Mouse (Mus musculus) hindbrain, postnatal 0 days (tissue): Measurements from ENCODE around the gene Tmem161a. TPM values are rescaled to one million over a fixed set of nuclear protein-coding genes. Genes with fewer than 3 reads are reported as not detected.

ENCODE experiments used
- ATAC-seq: fragments of 200-750 bp; cut with Nextera tagmentation; 2 replicates; pipeline ENCODE4 v1.8.0; 2017; ENCODE audit warnings: mild to moderate bottlenecking, moderate TSS enrichment, moderate library complexity
- DNase-seq: peaks from one replicate; pipeline ENCODE4 v3.0.0-alpha.2; 2015; ENCODE audit warnings: low spot score
- H3K27ac ChIP-seq: fragments of 300-500 bp; sonication (generic); 2 replicates; pipeline ENCODE4 v1.5.1; 2014; ENCODE audit warnings: mild to moderate bottlenecking
- H3K27me3 ChIP-seq: fragments of 300-500 bp; sonication (generic); 2 replicates; pipeline ENCODE4 v1.6.1; 2014; ENCODE audit warnings: low read length, mixed read lengths; ENCODE audit not compliant: insufficient read depth
- H3K36me3 ChIP-seq: fragments of 300-500 bp; sonication (generic); 2 replicates; pipeline ENCODE4 v1.6.1; 2014; ENCODE audit warnings: low read length, mixed read lengths; ENCODE audit not compliant: insufficient read depth
- H3K4me1 ChIP-seq: fragments of 300-500 bp; sonication (generic); 2 replicates; pipeline ENCODE4 v1.6.1; 2014; ENCODE audit warnings: antibody characterized with exemption, low read length, mixed read lengths; ENCODE audit not compliant: insufficient read depth
- H3K4me2 ChIP-seq: fragments of 300-500 bp; sonication (generic); 2 replicates; pipeline ENCODE4 v1.6.1; 2014; ENCODE audit warnings: low read depth, mild to moderate bottlenecking, low read length, moderate library complexity, mixed read lengths
- H3K4me3 ChIP-seq: fragments of 300-500 bp; sonication (generic); 2 replicates; pipeline ENCODE4 v1.5.1; 2014; ENCODE audit warnings: low read length
- H3K9ac ChIP-seq: fragments of 300-500 bp; sonication (generic); replicated peaks from 2 replicates; pipeline ENCODE4 v1.6.1; 2014; ENCODE audit warnings: mild to moderate bottlenecking, low read length, moderate library complexity, mixed read lengths
- H3K9me3 ChIP-seq: fragments of 300-500 bp; sonication (generic); 2 replicates; pipeline ENCODE4 v1.6.1; 2016; ENCODE audit warnings: low read length, mixed read lengths
- CTCF ChIP-seq: IDR thresholded peaks from 2 replicates; pipeline ENCODE4 v1.5.1; 2016; ENCODE audit warnings: antibody characterized with exemption, control low read depth, low read depth
- WGBS: fragments of 180-500 bp; shearing (Covaris S2); extraction: QIAGEN DNeasy Blood & Tissue Kit; methylation state at CpG from one replicate; pipeline ENCODE4 v1.1.7; 2014; 5-methylcytosine and 5-hydroxymethylcytosine counted together
- polyA plus RNA-seq: library from polyadenylated mRNA; unstranded; fragments of >200 nt; fragmentation: Nextera tagmentation; extraction: Ambion mirVana; gene quantifications from 2 replicates; pipeline ENCODE4 v1.2.1, GENCODE M21; 2015
- total RNA-seq: library from RNA; depleted of rRNA; stranded (reverse); fragments of >200 nt; gene quantifications from 2 replicates; pipeline ENCODE4 v1.2.3, GENCODE M21; 2014; rRNA removed

The Tmem161a gene
- 53.7 and 72.4 TPM in 2 replicates for total RNA-seq
- polyA plus RNA-seq: 45.2 and 46.4 TPM in 2 replicates

- Histone ChIP-seq H3K9ac (peak within 1 kb of the TSS; percentile 65), H3K4me3 (peak within 1 kb of the TSS; percentile 63), H3K27ac (no peak within 1 kb of the TSS), H3K4me1 (peaks cover 10% of the 10 kb centered on the region; the same call in 1 of the 2 replicates), H3K4me2 (peak within 1 kb of the TSS; percentile 61), H3K9me3 (no peaks in the 10 kb centered on the region), H3K36me3 (no peaks in the 10 kb centered on the region), H3K27me3 (no peaks in the 10 kb centered on the region)
- 3% methylated on average over 27 of the region's 27 CpGs for WGBS
- ATAC-seq (peak; percentile 95), DNase-seq (peak; percentile 95)
- no peak for TF ChIP-seq CTCF
Measured at GRCm38 (mm10) chr8:70172043-70172681, at the start of gene Tmem161a. Tmem161a (plus strand) TSS chr8:70172356.

- Histone ChIP-seq H3K27ac (no peak overlapping the region), H3K4me2 (no peak overlapping the region), H3K36me3 (no peaks in the 10 kb centered on the region), H3K9me3 (no peaks in the 10 kb centered on the region), H3K4me1 (peaks cover 5% of the 10 kb centered on the region; the same call in 1 of the 2 replicates), H3K9ac (no peak overlapping the region), H3K27me3 (no peaks in the 10 kb centered on the region), H3K4me3 (no peak overlapping the region)
- TF ChIP-seq CTCF: peak; percentile 62
- WGBS: 52% methylated on average over 2 of the region's 2 CpGs
- peak; percentile 28 for DNase-seq
- no peak for ATAC-seq
Measured at GRCm38 (mm10) chr8:70122863-70123262, 49.3 kb upstream of the Tmem161a start.

DNA sequence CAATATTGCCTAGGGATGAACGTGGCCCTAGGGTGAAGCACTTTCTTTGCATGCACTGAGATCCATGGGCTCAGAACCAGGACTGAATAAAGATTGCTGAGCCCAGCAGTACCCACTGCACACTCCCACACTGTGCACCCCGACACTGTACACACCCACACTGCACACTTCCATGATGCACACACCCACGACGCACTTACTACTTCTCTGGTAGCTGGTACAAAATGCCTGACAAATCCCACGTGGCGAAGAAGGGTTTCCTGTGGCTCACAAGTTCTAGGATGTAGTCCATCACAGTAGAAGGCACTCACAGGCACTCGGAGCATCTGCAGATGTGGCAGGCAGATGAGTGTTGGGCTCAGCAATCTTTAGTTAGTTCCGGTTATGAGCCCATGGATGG is 47.2 kb upstream of the Tmem161a start:
- Histone ChIP-seq H3K9me3 (no peaks in the 10 kb centered on the region), H3K4me2 (no peak overlapping the region), H3K27ac (no peak overlapping the region), H3K9ac (no peak overlapping the region), H3K27me3 (no peaks in the 10 kb centered on the region), H3K36me3 (no peaks in the 10 kb centered on the region), H3K4me3 (no peak overlapping the region), H3K4me1 (peaks cover 8% of the 10 kb centered on the region; the same call in 1 of the 2 replicates)
- WGBS: 73% methylated on average over 8 of the region's 8 CpGs
- TF ChIP-seq CTCF: no peak
- ATAC-seq (no peak), DNase-seq (no peak)

DNA sequence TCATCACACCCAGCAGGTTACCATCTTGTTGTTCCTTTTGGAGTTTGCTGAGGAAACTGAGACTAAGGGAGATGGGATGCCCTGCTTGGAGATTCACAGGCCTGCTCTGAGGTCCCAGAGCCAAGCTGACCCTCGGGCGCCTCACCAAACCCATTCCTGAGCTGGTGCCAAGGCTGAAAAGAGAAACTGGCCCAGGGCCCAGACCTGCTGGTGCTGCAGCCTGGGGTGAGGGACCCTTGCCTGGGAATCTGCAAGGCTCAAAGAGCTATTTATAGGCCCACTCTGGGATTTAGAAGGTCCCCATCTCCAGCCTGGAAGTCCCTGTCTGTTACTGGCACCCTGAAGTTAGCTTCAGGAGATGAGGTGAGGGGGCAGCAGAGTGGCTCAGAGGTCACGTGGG is 43.7 kb upstream of the Tmem161a start:
- peak overlapping the region; percentile 71 for H3K27ac ChIP-seq
- ATAC-seq (no peak), DNase-seq (peak; percentile 74)
- no peak for TF ChIP-seq CTCF
- H3K9ac ChIP-seq: no peak overlapping the region
- no peak overlapping the region for H3K4me3 ChIP-seq
- H3K36me3 ChIP-seq: peaks cover 9% of the 10 kb centered on the region; the same call in 1 of the 2 replicates
- H3K4me2 ChIP-seq: 0 out of 2 replicates have a peak overlapping the region, but pooled peaks have one; percentile 7
- no peaks in the 10 kb centered on the region for H3K9me3 ChIP-seq
- no peaks in the 10 kb centered on the region for H3K27me3 ChIP-seq
- peaks cover 14% of the 10 kb centered on the region for H3K4me1 ChIP-seq
- WGBS: 34% methylated on average over 3 of the region's 3 CpGs

GRCm38 (mm10) chr8:70129309-70129952 is 42.7 kb upstream of the Tmem161a start:
- H3K27me3 ChIP-seq: no peaks in the 10 kb centered on the region
- no peak overlapping the region for H3K4me2 ChIP-seq
- DNase-seq (peak; percentile 83), ATAC-seq (peak; percentile 86)
- no peak overlapping the region for H3K4me3 ChIP-seq
- no peak overlapping the region for H3K9ac ChIP-seq
- peaks cover 19% of the 10 kb centered on the region for H3K36me3 ChIP-seq
- H3K27ac ChIP-seq: peak overlapping the region; percentile 71
- no peaks in the 10 kb centered on the region for H3K9me3 ChIP-seq
- TF ChIP-seq CTCF: no peak
- WGBS: 38% methylated on average over 9 of the region's 9 CpGs
- peaks cover 14% of the 10 kb centered on the region for H3K4me1 ChIP-seq

GRCm38 (mm10) chr8:70130066-70130465 is 42.1 kb upstream of the Tmem161a start:
- no peak for ATAC-seq
- H3K9ac ChIP-seq: no peak overlapping the region

More at GRCm38 (mm10) chr8:70130066-70130465, 42.1 kb upstream of the Tmem161a start:
- H3K4me1 ChIP-seq: peaks cover 14% of the 10 kb centered on the region
- 78% methylated on average over 3 of the region's 3 CpGs for WGBS
- no peak overlapping the region for H3K4me3 ChIP-seq
- H3K36me3 ChIP-seq: peaks cover 25% of the 10 kb centered on the region
- H3K9me3 ChIP-seq: no peaks in the 10 kb centered on the region
- H3K27me3 ChIP-seq: no peaks in the 10 kb centered on the region
- no peak for DNase-seq
- H3K4me2 ChIP-seq: no peak overlapping the region
- TF ChIP-seq CTCF: no peak
- peak overlapping the region; percentile 71 for H3K27ac ChIP-seq
